Mouse (Mus musculus) cerebellum, adult 11 months (tissue): ENCODE measurements around the gene Vmn2r68.

Experiments used
- DNase-seq: peaks from one replicate; pipeline ENCODE4 v3.0.0; 2022

The Vmn2r68 gene

DNA sequence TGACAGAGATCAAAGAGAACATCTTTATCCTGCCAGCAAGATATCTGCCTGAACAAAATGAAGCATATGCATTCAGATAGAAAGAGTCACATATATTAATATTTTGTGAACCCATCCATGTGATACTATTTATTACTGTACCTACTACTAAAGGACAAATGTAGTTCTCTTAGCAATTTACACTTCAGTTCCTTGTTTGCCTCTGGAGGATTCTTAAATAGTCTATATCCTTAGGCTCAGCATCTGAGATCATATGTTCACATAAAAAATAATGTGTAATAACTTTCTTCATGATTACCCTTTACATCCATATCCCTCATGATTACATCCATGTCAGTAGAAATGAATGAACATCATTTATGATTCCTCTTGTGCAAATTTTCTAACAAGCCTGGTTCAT is at the start of gene Vmn2r68:
Gene Vmn2r68, minus strand, starts transcription at position 101 of the 400 bp plus-strand sequence.
- no peak for DNase-seq
